Mouse (Mus musculus): Measurements from ENCODE around the gene Lgals1. TPM values are rescaled to one million over a fixed set of nuclear protein-coding genes. Genes with fewer than 3 reads are reported as not detected.

Lgals1 gene
- total RNA-seq, 2 experiments from 2014 or later = 66.7 to 70.4 TPM

- ATAC-seq (replicated peaks; ENCODE audit: low FRiP score, poor library complexity, severe bottlenecking) = peak; percentile 62
These were observed 23.3 kb upstream of the Lgals1 start for GRCm38 (mm10) chr15:78903243-78903642.

- ATAC-seq (replicated peaks; ENCODE audit: low FRiP score, poor library complexity, severe bottlenecking) = no peak
These were observed 18.1 kb upstream of the Lgals1 start for GRCm38 (mm10) chr15:78908399-78908798.

GRCm38 (mm10) chr15:78908982-78909381 lies 17.5 kb upstream of the Lgals1 start:
- ATAC-seq (replicated peaks; ENCODE audit: low FRiP score, poor library complexity, severe bottlenecking) = no peak

- no peak for ATAC-seq (replicated peaks; ENCODE audit: low FRiP score, poor library complexity, severe bottlenecking)
These were observed 14.5 kb upstream of the Lgals1 start for GRCm38 (mm10) chr15:78912040-78912439.

- ATAC-seq (replicated peaks; ENCODE audit: low FRiP score, poor library complexity, severe bottlenecking) = peak; percentile 86
These were observed 12.9 kb upstream of the Lgals1 start, which contains the start of gene Pdxp for GRCm38 (mm10) chr15:78913632-78914090. Gene Pdxp (plus strand): TSS chr15:78913919.

- ATAC-seq (replicated peaks; ENCODE audit: low FRiP score, poor library complexity, severe bottlenecking) = no peak
These were observed 12.3 kb upstream of the Lgals1 start for GRCm38 (mm10) chr15:78914091-78914822.

- no peak for ATAC-seq (replicated peaks; ENCODE audit: low FRiP score, poor library complexity, severe bottlenecking)
These were observed 11.5 kb upstream of the Lgals1 start for GRCm38 (mm10) chr15:78914823-78915659.

GRCm38 (mm10) chr15:78915660-78916017 lies 10.9 kb upstream of the Lgals1 start:
- ATAC-seq (replicated peaks; ENCODE audit: low FRiP score, poor library complexity, severe bottlenecking) = peak; percentile 70

- no peak for ATAC-seq (replicated peaks; ENCODE audit: low FRiP score, poor library complexity, severe bottlenecking)
These were observed 10.3 kb upstream of the Lgals1 start for GRCm38 (mm10) chr15:78916052-78916826.

GRCm38 (mm10) chr15:78918126-78918525 lies 8.4 kb upstream of the Lgals1 start:
- ATAC-seq (replicated peaks; ENCODE audit: low FRiP score, poor library complexity, severe bottlenecking) = no peak

- no peak for ATAC-seq (replicated peaks; ENCODE audit: low FRiP score, poor library complexity, severe bottlenecking)
These were observed 6.6 kb upstream of the Lgals1 start for GRCm38 (mm10) chr15:78919914-78920313.

- peak; percentile 87 for ATAC-seq (replicated peaks; ENCODE audit: low FRiP score, poor library complexity, severe bottlenecking)
These were observed 3.8 kb upstream of the Lgals1 start for GRCm38 (mm10) chr15:78922700-78923099.

- peak; percentile 70 for ATAC-seq (replicated peaks; ENCODE audit: low FRiP score, poor library complexity, severe bottlenecking)
These were observed 2.9 kb upstream of the Lgals1 start for GRCm38 (mm10) chr15:78923585-78923984.

- no peak for ATAC-seq (replicated peaks; ENCODE audit: low FRiP score, poor library complexity, severe bottlenecking)
These were observed 1.4 kb upstream of the Lgals1 start for GRCm38 (mm10) chr15:78925129-78925528.

GRCm38 (mm10) chr15:78927021-78927787 lies 679 bp downstream of the Lgals1 start:
- no peak for ATAC-seq (replicated peaks; ENCODE audit: low FRiP score, poor library complexity, severe bottlenecking)

GRCm38 (mm10) chr15:78927788-78928457 lies 1.4 kb downstream of the Lgals1 start:
- ATAC-seq (replicated peaks; ENCODE audit: low FRiP score, poor library complexity, severe bottlenecking) = no peak

- no peak for ATAC-seq (replicated peaks; ENCODE audit: low FRiP score, poor library complexity, severe bottlenecking)
These were observed 2.0 kb downstream of the Lgals1 start for GRCm38 (mm10) chr15:78928539-78928938.

GRCm38 (mm10) chr15:78930192-78930706 lies 3.7 kb downstream of the Lgals1 start:
- ATAC-seq (replicated peaks; ENCODE audit: low FRiP score, poor library complexity, severe bottlenecking) = no peak
